Mouse (Mus musculus): ENCODE measurements around the gene Gphn.

- TF ChIP-seq CTCF (IDR thresholded peaks at IDR 0.05; ENCODE audit: low read depth) = no peak
- TF ChIP-seq EP300 (optimal IDR thresholded peaks at IDR 0.05) = no peak
These were observed 296.7 kb downstream of the Gphn start for GRCm38 (mm10) chr12:78522804-78523394.

Measured in stomach, postnatal 0 days (tissue).